Mouse (Mus musculus) bone marrow macrophage, adult 2 months (primary cell): ENCODE data around the gene B3gntl1.

Source experiments
- CTCF ChIP-seq: IDR thresholded peaks from 2 replicates; pipeline ENCODE4 v1.5.1; 2012; ENCODE audit warnings: low read depth, mild to moderate bottlenecking, low read length, moderate library complexity
- POLR2A ChIP-seq: IDR thresholded peaks from 2 replicates; pipeline ENCODE4 v1.6.1; 2012; ENCODE audit warnings: mild to moderate bottlenecking, low read depth, low read length, borderline replicate concordance

- TF ChIP-seq CTCF (no peak), POLR2A (no peak)
Observed at GRCm38 (mm10) chr11:121686674-121687073, 13.7 kb upstream of the B3gntl1 start.
